Mouse (Mus musculus) megakaryocyte, adult 5-6 weeks (primary cell): ENCODE data around the gene Ppia. TPM values are rescaled to one million over a fixed set of nuclear protein-coding genes. Genes with fewer than 3 reads are reported as not detected.
"Not testable (repeated sequence)": the region's sequence is repeated elsewhere in the genome, so short reads cannot be mapped to it uniquely, and the experiment has no call there.

Experiments
- ATAC-seq: 2 replicates; pipeline ENCODE4 v1.8.0; 2016; ENCODE audit warnings: mild to moderate bottlenecking, inconsistent platforms; ENCODE audit not compliant: poor library complexity, severe bottlenecking
- total RNA-seq, 2 experiments: library from RNA; stranded (forward) in 1 of 2; stranded (reverse) in 1 of 2; fragments of 153-499, 151-499 nt in 1 of 2; fragments of 221-1000, 200-1000 nt in 1 of 2; gene quantifications; 2 replicates each; pipeline versions ENCODE4 v1.2.3 to v1.2.4; 2015 to 2017

Gene Ppia
- total RNA-seq, 2 experiments from 2014 or later, result 1,607 to 3,784 TPM

DNA sequence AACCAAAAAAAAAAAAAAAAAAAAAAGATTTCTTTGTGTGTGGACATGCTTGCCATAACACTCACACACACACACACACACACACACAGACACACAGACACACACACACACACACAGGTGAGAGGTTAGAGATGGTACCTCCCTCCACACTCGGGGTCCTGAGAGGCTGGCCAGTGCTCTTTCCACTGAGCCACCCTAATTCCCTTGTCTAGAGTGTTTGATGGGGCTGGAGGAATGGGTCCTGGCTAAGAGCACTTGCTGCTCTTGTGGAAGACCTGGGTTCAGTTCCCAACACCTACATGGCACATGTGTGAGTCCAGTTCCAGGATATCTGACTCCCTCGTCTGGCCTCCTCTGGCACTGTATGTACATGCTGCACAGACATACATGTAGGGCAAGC lies 22.4 kb downstream of the Ppia start:
- no peak for ATAC-seq

GRCm38 (mm10) chr11:6440171-6440570 lies 24.9 kb downstream of the Ppia start:
- ATAC-seq, result no peak

GRCm38 (mm10) chr11:6442566-6442965 lies 27.3 kb downstream of the Ppia start:
- ATAC-seq, result no peak

DNA sequence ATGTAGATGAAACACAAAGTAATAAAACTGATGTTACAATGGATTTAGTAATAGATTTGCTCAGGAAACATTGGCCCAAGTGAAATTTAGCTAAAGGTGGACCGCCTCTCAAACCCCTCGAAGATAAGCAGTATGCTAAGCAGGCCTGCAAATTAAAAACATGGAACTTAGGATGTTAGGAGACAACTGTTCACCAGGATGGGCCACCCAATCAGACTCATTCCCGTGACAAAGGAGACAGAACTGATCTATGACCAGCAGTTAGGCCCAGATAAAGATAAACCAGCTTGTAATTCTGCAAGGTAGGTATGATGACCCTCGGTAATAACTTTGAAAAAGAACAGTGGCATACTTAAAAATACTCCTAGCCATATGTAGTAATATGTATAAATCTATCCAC lies 27.9 kb downstream of the Ppia start:
- no peak for ATAC-seq

DNA sequence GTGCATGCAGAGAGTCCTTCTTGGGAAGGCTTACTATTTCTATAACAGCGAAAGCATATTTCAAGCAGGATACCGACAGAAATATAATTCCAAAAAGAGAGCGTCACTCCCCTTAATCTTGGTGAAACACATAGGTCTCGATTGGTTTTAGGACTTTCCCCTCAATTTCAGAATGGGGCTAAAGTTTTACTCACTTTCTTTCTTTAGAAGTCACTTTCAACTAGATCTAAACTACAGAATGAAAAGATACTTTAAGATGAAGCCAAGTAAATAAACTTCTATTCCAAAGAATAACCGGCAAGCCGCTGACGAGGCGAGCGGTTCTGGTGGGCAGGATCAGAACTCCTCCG lies 28.5 kb downstream of the Ppia start:
- ATAC-seq, result no peak

DNA sequence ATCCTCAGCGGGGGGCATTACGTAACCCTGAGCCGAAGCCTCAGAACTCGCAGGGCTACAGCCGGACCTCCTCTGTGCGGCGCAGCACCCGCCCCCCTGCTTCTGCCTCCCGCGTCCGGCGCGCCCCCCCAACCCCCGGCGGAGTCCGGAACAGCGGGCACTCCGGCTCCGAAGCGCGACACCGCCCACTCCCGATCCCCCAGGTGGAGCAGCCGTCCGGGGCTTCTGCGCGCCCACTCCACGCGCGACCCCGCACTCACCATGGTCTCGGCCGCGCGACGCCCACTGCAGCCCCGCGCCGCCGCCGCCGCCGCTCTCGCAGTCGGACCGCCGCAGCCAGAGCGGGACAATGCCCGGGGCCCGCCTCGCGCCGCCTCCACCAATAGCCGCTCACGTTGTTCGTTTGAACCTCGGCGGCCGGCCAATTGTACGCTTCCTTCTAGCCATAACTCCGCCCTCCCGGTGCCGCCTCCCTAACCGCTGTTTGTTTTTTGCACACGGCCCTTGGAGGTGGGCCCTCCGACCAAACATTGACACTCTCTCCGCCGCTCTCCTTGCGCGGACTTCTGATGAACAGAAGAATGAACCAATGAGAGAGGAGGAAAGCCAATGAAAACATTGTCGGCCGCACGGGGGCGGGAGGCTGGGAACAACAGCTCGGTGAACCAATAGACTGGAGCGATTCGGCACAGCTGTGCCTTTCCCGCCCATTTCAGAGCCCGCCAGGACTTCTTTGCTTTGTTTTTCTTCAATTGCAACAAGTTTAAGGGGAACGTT lies 29.0 kb downstream of the Ppia start, which contains the start of gene H2afv:
TSS of gene H2afv (minus strand) at position 367 of the 777 bp plus-strand sequence.
- ATAC-seq, result peak; percentile 98

DNA sequence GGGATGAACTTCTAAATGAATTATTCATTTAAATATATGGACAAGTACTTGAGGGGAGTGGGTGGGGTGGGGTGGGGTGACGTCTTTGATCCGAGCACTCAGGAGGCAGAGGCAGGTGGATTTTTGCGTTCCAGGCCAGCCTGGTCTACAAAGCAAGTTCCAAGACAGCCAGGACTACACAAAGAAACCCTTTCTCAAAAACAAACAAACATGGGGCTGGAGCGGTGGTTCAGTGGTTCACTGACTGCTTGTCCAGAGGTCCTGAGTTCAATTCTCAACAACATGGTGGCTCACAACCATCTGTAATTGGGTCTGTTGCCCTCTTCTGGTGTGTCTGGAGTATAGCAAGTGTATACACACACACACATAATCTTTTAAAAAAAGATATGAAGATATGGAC lies 30.2 kb downstream of the Ppia start:
- ATAC-seq, result no peak

DNA sequence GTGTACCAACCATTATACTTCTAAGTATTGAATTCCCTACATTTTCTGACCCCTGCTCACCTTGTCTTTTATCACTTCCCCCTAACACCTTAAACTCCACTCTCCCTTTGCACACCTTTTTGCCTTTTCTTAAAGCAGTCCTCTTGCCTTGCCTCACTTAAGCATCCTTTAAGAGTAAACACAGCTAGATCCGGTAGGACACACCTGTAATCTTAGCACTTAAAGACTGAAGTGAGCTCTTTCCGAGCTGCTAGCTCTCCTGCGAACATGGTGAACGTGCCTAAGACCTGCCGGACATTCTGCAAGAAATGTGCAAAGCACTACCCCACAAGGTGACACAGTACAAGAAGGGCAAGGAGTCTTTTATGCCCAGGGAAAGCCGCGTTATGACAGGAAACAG lies 30.7 kb downstream of the Ppia start:
- ATAC-seq, result no peak

- no peak for ATAC-seq
Measured at GRCm38 (mm10) chr11:6447493-6447892, 32.2 kb downstream of the Ppia start.

DNA sequence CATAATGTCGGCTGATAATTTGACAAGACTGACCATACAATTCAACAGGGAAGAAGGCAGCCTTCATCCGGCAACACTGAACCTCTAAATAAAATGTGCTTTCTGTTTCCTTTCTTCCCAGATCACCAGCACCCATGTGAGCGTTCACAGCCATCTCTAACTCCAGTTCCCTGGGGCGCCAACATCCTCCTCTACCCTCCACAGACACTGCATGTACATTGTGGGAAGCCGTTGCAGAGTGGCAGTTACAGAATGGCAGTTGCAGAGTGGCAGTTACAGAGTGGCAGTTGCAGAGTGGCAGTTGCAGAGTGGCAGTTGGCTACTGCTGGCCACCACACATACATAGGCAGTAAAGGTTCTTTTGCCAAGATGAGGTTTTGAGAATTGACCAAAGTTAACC lies 32.9 kb downstream of the Ppia start:
- not testable (repeated sequence) for ATAC-seq

DNA sequence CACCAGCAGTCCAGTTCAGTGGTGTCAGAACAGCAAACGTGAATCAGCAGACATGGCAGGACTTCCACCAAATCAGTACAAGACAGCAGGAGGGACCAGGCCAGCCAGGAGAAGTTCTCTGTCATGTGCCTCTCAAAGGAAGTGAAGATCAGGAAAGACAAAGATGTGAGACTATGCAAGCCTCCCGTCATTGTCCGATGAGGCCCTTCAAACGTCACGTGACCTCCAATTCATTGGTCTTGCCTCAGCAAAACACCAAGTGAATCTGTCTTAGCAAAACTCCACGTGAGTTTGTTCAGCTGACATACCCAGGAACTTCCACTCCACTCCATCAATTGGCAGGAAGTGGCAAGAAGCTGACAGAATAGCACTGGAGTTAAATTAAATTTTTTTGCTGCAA lies 40.8 kb downstream of the Ppia start:
- no peak for ATAC-seq

- ATAC-seq, result 0 out of 2 replicates have a peak, but pooled peaks have one; percentile 49
Measured at GRCm38 (mm10) chr11:6463159-6463837, 48.1 kb downstream of the Ppia start.

GRCm38 (mm10) chr11:6465122-6465521 lies 49.9 kb downstream of the Ppia start:
- peak; percentile 82 for ATAC-seq

- no peak for ATAC-seq
Measured at GRCm38 (mm10) chr11:6468541-6468940, 53.3 kb downstream of the Ppia start.

Other genes starting within 250 kb of the Ppia start
- 0.09 and 0.57 TPM in 2 replicates for gene A730071L15Rik, start 215.4 kb upstream of the Ppia start, total RNA-seq (2015)
- not detected in 2 replicates for gene A730071L15Rik, start 215.4 kb upstream of the Ppia start, total RNA-seq (2017)
- gene Nudcd3, start 215.0 kb upstream of the Ppia start, total RNA-seq (2015), result 11.5 and 14.6 TPM in 2 replicates
- gene Nudcd3, start 215.0 kb upstream of the Ppia start, total RNA-seq (2017), result 25.0 and 25.6 TPM in 2 replicates
- gene Npc1l1, start 185.3 kb upstream of the Ppia start, total RNA-seq (2015), result not detected in 2 replicates
- not detected in 2 replicates for gene Npc1l1, start 185.3 kb upstream of the Ppia start, total RNA-seq (2017)
- gene Ddx56, start 147.7 kb upstream of the Ppia start, total RNA-seq (2015), result 11.9 and 14.0 TPM in 2 replicates
- 12.8 and 12.9 TPM in 2 replicates for gene Ddx56, start 147.7 kb upstream of the Ppia start, total RNA-seq (2017)
- gene Tmed4, start 140.6 kb upstream of the Ppia start, total RNA-seq (2015), result 34.8 and 40.1 TPM in 2 replicates
- 35.1 and 35.8 TPM in 2 replicates for gene Tmed4, start 140.6 kb upstream of the Ppia start, total RNA-seq (2017)
- gene Ogdh, start 123.8 kb upstream of the Ppia start, total RNA-seq (2015), result 92.5 and 99.3 TPM in 2 replicates
- 74.2 and 90.3 TPM in 2 replicates for gene Ogdh, start 123.8 kb upstream of the Ppia start, total RNA-seq (2017)
- 37.8 and 39.0 TPM in 2 replicates for gene Zmiz2, start 26.4 kb upstream of the Ppia start, total RNA-seq (2015)
- 7.9 and 12.6 TPM in 2 replicates for gene Zmiz2, start 26.4 kb upstream of the Ppia start, total RNA-seq (2017)
- 235 and 240 TPM in 2 replicates for gene H2afv, start 29.0 kb downstream of the Ppia start, total RNA-seq (2015)
- gene H2afv, start 29.0 kb downstream of the Ppia start, total RNA-seq (2017), result 173 and 184 TPM in 2 replicates
- 54.1 and 63.5 TPM in 2 replicates for gene Purb, start 60.5 kb downstream of the Ppia start, total RNA-seq (2015)
- gene Purb, start 60.5 kb downstream of the Ppia start, total RNA-seq (2017), result 43.7 and 56.3 TPM in 2 replicates
- 161 and 175 TPM in 2 replicates for gene Myo1g, start 105.5 kb downstream of the Ppia start, total RNA-seq (2015)
- gene Myo1g, start 105.5 kb downstream of the Ppia start, total RNA-seq (2017), result 182 and 197 TPM in 2 replicates
- 32.2 and 32.4 TPM in 2 replicates for gene Ccm2, start 131.4 kb downstream of the Ppia start, total RNA-seq (2015)
- 63.5 and 63.9 TPM in 2 replicates for gene Ccm2, start 131.4 kb downstream of the Ppia start, total RNA-seq (2017)
- 0.23 TPM in 1 of 2 replicates, not detected in the other for gene Nacad, start 190.6 kb downstream of the Ppia start, total RNA-seq (2015)
- gene Nacad, start 190.6 kb downstream of the Ppia start, total RNA-seq (2017), result not detected in 2 replicates
- 15.3 and 17.3 TPM in 2 replicates for gene Tbrg4, start 210.6 kb downstream of the Ppia start, total RNA-seq (2015)
- gene Tbrg4, start 210.6 kb downstream of the Ppia start, total RNA-seq (2017), result 9.4 and 10.6 TPM in 2 replicates
- not detected in 2 replicates for gene Wap, start 223.2 kb downstream of the Ppia start, total RNA-seq (2015)
- not detected in 2 replicates for gene Wap, start 223.2 kb downstream of the Ppia start, total RNA-seq (2017)
- 0.30 TPM in 1 of 2 replicates, not detected in the other for gene Ramp3, start 243.1 kb downstream of the Ppia start, total RNA-seq (2015)
- gene Ramp3, start 243.1 kb downstream of the Ppia start, total RNA-seq (2017), result 0.11 TPM in 1 of 2 replicates, not detected in the other